Mouse (Mus musculus) c-Kit-negative CD71-positive TER-119-positive erythroid progenitor cells, embryonic 14.5 days (primary cell): ENCODE data around the gene Pfn1.

ENCODE experiments used
- DNase-seq: peaks from one replicate; pipeline ENCODE4 v3.0.0-alpha.2; 2013; ENCODE audit warnings: low read depth, low spot score

Gene Pfn1

GRCm38 (mm10) chr11:70637764-70638163, 16.7 kb downstream of the Pfn1 start:
- DNase-seq: no peak

DNA sequence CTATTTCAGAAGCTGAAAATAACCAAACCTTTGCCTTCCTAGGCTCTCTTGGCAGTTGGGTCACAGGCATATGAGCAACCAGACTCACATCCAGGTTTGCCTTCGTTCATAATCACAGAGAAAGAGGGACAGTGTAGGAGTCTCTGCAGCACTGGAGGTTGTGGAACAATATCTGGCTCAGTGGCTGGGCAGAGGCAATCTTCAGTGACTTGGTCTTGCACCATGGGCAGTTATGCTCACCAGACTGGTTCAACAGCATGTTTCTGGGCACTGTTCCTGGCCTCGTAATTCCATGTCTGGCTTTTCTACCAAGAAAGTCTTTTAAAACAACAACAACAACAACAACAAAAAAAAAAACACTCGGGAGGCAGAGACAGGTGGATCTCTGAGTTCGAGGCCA, 18.8 kb downstream of the Pfn1 start:
- DNase-seq: no peak

DNA sequence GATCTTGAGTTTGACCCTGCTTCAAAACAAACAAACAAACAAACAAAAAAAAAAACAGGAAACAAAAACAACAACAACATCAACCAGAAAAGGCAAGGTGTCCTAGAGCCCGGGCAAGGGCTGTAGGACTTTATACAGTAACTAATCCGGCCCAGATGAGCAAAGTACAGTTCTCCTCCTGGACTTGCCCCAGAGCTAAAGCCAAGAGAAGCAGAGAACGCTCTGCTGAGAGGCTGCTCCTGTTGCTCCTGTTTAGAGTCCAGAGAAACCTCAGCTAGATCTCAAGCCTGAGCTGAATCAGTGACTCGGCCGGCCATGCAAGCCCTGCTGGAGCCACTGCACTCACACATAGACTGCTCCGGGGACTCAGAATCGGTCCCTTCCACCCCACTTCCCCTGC, 24.3 kb downstream of the Pfn1 start:
- no peak for DNase-seq

GRCm38 (mm10) chr11:70629557-70629956, 24.9 kb downstream of the Pfn1 start:
- no peak for DNase-seq

DNA sequence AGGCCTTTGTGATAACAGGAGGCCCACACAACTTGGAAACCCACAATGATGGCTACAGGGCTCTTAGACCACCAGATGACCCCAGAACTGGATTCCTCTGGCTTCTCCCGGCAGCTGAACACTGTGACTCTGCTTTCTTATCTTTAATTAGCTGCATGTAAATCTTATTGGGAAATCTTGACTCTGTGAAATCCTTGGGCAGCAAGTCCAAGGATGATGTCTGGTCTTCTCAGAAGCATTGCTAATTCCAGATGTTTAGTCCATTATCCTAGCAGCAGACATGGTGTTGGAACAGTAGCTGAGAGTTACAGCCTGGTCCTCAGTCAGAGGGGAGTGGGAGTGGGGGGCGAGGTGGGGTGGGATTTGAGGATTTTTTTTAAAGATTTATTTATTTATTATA, 26.0 kb downstream of the Pfn1 start:
- DNase-seq: no peak

DNA sequence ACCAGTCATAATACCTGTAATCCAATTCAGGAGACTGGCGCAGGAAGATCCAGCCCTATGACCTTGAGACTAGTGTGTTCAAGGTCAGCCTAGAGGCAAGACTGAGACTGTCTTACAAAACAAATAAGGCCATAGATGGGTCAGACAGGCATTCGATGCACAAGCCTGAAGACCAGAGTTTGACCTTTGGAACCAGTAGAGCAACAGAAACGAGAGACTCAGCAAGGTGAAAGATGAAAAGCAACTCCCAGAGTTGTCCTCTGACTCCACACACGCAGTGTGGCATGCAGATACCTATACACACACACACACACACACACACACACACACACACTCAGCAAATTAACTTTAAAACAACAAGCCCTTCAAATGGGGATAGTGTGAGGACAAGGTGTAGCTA, 27.6 kb downstream of the Pfn1 start:
- no peak for DNase-seq

DNA sequence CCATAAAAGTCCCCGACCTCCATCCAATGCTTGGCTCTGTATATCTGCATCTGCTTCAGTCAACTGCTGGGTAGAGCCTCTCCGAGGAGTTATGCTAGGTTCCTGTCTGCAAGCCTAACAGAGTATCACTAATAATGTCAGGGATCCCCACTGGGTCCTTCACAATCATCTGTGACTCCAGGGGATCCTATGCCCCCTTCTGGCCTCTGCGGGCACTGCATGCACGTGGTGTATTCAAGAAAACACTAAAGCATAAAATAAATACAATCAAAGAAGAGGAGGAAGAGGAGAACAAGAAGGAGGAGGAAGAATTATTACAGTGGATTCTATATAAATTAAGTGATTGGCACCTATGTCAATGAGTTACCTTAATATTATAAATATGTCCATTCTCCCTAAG, 29.0 kb downstream of the Pfn1 start:
- no peak for DNase-seq

DNA sequence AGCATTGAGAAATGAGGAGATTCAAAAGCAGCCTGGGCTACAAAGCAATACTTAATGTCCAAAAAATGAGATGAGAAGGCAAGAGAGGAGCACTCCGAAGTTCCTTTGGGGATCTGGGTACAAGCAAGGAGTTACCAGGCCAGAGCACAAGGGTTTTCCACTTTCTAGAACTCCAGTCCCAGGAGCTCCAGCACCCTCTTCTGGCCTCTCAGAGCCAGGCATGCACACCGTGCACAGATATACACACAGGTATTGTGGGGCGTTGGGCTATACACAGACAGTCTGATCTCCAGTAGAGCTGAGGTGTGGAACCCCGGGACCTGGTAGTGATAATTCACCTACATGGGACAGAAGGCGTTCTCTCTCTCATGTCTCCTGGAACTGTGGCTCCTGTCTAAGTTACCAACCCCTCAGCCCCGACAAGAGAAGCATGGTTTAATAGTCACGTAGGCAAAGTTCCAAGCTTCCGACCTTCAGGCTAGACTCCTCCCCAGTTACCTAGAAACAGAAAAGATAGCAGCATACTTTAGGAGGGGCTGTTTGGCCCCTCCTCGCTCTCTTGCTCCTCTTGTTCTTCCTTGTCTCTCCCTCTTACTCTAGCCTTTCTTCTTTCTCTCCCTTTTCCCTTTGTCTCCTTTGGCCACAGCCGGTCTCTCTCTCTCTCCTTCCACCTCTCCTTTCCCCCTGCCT, 31.2 kb downstream of the Pfn1 start:
- DNase-seq: no peak

DNA sequence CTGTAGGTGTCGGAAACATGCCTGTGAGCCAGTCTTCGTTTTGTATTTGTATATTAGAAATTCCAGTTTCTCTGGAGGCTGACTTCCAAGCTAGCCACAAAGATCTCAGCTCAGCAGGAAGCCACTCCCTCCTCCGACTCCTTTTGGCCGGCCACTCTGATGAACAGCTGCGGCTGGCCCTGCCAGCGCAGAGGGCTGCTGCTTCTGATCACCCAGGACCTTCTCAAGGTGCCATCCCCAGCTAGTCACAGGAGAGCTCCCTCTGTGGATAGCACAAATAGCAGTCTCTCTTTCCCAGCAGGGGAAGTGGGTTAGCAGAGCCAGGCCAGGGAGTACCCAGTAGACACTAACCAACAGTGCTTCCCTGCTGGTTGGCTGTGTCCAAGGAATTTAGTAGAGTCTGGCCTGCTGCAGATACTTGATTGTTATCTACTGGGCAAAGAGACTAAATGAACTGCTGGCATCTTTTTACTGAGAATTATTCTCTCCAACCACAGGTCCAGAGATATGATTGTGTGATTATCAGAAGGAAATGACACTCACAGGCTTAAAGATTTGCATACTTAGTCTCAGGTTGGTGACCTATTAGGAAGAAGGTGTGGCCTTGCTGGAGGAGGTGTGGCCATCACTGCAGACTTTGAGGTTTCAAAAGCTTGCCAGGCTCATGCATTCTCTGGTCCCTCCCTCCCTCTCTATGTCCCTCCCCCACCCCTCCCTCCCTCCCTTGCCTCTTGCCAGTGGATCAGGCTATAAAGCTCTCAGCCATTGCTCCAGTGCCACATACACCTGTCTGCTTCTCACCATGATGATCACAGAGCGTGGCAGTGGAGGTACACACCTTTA, 32.3 kb downstream of the Pfn1 start:
- DNase-seq: no peak

GRCm38 (mm10) chr11:70619101-70619500, 35.3 kb downstream of the Pfn1 start, which contains the start of gene Chrne:
TSS of gene Chrne (minus strand) at chr11:70619216.
- no peak for DNase-seq

DNA sequence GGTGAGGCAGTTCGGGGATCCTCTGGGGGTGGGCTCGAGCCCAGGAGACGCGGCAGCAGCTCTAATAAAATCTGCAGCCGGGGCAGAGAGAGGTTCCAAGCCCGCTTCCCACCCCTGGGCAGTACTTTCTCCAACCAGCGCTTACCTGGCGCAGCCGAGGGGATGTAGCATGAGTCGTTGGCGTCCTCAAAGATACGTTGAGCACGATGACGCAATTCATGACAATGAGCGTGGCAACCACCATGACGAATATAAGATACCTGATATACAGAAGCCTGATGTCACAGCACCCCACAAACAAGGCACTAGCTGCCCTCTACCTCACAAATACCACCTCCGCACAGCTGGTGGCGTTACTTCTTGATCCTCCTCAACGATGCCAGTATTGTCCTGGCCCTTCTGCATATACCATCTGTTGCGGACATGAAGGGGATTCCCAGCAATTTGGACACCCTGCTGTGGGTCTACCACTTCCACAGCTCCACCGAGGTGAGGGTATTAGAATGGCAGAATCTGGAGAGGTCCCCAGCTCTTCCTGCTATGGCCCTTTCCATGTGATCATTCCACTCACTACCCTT, 38.8 kb downstream of the Pfn1 start, which contains the start of gene 4930544D05Rik:
Gene 4930544D05Rik, plus strand, starts transcription at position 333 of the 578 bp plus-strand sequence.
- no peak for DNase-seq

GRCm38 (mm10) chr11:70615074-70615473, 39.4 kb downstream of the Pfn1 start:
- DNase-seq: peak; percentile 31

GRCm38 (mm10) chr11:70612505-70612904, 41.9 kb downstream of the Pfn1 start:
- DNase-seq: no peak

- no peak for DNase-seq
These were observed 43.7 kb downstream of the Pfn1 start for GRCm38 (mm10) chr11:70610752-70611151.

- no peak for DNase-seq
These were observed 45.9 kb downstream of the Pfn1 start for GRCm38 (mm10) chr11:70608381-70609066.

DNA sequence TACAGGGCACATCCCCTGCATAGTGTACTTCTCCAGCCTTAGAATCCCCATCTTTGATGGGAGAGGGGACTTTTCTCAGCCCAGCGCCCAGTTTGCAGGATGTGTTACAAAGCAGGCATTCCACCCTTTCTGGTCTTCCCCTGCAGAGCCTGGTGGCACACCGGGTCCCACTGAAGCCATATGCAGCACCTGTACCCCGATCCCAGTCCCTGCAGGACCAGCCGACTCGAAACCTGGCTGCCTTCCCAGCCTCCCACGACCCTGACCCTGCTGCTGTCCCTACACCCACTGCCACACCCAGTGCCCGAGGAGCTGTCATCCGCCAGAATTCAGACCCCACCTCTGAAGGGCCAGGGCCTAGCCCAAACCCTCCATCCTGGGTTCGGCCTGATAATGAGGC, 46.8 kb downstream of the Pfn1 start:
- DNase-seq: no peak

- no peak for DNase-seq
These were observed 47.7 kb downstream of the Pfn1 start for GRCm38 (mm10) chr11:70606717-70607116.

- peak; percentile 33 for DNase-seq
These were observed 49.3 kb downstream of the Pfn1 start for GRCm38 (mm10) chr11:70605024-70605566.
